Mouse (Mus musculus) liver, adult 10 weeks (tissue): ENCODE results near the gene Mdh2. TPM values are rescaled to one million over a fixed set of nuclear protein-coding genes. Genes with fewer than 3 reads are reported as not detected.

Experiments
- polyA plus RNA-seq: library from polyadenylated mRNA; stranded (reverse); fragments of 350-450 nt; fragmentation: Illumina TruSeq; extraction: RNeasy Lipid Tissue Mini Kit (QIAGEN cat#74804); gene quantifications from one replicate; pipeline ENCODE4 v1.2.3, GENCODE M21; 2014; ENCODE audit warnings: low read depth, low replicate concordance

The Mdh2 gene
- 39.5 TPM for polyA plus RNA-seq

DNA sequence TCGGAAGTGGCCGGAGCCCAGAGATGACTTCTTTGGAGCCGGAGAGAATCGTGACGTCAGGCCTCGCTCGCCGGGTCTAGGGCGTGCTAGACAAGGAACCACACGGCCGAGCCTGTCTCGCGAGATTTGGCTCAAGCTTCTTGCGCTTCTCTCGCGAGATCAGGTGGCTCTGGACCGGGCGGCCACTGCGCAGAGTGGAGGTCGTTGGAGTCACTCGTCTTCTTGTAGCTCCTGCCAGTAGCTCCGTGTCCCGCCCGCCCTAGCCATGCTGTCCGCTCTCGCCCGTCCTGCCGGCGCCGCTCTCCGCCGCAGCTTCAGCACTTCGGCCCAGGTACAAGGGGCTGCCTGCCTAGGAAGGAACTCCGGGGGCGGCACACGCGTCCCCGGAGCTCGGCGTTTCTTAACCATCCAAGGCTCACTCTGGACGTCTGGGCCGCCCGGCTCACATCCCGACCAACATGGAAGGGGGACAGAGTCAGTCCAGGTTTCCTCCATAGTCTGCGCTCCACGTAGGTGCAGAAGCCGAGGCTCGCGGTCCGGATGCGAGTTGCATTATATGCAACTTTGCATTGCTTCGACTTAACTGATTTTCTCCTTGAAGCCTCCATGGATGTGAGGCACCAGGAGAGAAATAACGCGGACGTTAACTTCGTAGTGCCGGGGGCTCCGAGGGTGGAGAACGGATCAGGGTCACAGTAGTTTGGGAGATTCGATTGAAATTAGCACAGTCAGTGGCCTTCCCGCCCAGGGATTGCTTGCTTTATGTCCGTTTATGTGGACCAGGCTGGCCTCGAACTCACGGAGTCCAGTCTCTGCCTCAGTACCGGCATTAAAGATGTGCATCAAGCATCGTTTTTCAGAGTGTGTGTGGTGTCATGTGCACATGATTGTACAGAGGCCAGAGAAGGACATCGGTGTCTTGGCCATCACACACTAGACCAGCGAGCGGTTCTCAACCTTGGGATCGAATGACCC is at the start of gene Mdh2:
TSS of gene Mdh2 (plus strand) at position 10 of the 975 bp plus-strand sequence.

DNA sequence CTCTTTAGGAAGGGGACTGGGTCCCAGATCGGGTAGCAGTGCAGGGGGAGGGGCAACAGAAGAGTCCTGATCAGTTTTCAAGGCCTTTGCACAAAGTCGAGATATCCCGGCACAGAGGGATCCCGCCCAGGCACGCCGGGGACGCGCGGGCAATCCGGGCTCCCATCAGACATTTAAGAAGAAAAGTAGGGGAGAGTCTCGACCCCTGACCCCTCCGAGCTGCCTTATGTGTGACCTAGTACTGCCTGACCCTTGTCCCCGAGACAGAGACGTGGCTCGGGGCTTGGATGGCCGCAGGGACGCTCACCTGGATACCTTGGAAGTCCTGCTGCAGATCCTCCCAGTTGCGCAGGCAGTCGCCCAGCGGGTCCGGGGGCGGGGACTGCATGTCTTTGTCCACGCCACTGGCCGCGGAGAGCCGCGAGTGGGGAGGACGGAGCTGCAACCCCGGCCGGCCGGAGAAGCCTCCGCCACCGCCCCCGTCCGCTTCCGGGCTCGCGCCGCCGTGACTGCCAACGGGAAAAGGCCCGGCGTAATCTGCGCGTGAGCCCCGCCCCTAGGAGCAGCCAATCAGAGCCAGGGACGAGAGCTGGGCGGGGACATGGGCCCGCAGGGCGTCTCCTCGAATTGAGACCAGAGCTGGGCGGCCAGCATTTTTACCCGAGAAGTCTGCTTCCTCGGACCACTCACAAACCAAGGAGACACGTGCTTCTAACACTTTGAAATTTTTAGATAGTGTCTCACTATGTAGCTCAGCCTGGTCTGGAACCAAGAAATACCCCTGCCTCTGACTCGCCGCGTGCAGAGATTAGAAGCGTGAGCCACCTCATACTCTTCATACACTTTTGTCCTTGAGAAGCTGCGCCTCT is 34.3 kb upstream of the Mdh2 start, which contains the start of gene Tmem120a:
TSS of gene Tmem120a (minus strand) at position 708 of the 869 bp plus-strand sequence.

DNA sequence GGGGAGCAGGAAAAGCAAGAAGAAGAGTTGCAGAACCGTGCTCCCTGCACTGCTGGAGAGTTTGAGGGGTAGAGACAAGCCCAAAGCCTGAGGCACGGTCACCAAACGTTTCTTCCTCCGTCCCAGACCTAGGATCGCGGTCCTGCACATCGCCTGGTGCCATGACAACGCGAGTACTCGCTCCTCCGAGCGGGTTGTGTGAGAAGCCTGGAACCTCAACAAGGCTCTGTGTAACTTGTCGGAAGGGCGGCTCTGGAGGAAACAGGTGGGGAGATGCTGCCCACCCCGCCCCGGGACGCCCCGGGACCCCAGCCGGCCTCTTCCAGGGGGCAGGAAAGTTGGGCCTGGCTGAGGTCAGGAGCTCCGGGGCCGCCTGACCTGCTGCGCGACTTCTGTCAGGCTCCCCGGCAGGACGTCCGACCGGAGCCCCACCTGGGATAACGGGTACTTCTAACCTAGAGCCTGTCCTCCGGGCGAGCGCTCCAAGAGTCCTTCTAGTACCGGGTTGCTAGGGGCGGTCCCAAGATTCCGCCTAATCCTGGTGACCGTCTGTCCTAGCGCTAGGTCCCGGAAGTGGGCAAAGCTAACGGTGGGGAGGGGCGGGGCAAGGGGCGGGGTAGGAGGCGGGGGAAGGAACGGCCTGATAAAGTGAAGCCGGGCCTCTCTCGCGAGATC is 347 bp upstream of the Mdh2 start, which contains the start of gene Styxl1:
TSS of gene Styxl1 (minus strand) at position 590 of the 675 bp plus-strand sequence.

GRCm38 (mm10) chr5:135806555-135807262 is 28.4 kb downstream of the Mdh2 start, which contains the start of gene Srrm3:
Gene Srrm3, plus strand, starts transcription at chr5:135806890.

Other genes starting within 250 kb of the Mdh2 start
- 2.4 TPM for gene Hip1, start 233.4 kb upstream of the Mdh2 start, polyA plus RNA-seq
- not detected for gene Ccl26, start 214.9 kb upstream of the Mdh2 start, polyA plus RNA-seq
- 0.90 TPM for gene Ccl24, start 205.4 kb upstream of the Mdh2 start, polyA plus RNA-seq
- 5.1 TPM for gene Rhbdd2, start 145.9 kb upstream of the Mdh2 start, polyA plus RNA-seq
- gene Por, start 108.4 kb upstream of the Mdh2 start, polyA plus RNA-seq, result 72.4 TPM
- 12.1 TPM for gene Tmem120a, start 34.0 kb upstream of the Mdh2 start, polyA plus RNA-seq
- gene Styxl1, start 95 bp upstream of the Mdh2 start, polyA plus RNA-seq, result not detected
- gene Srrm3, start 28.4 kb downstream of the Mdh2 start, polyA plus RNA-seq, result not detected
- 0.95 TPM for gene Hspb1, start 109.4 kb downstream of the Mdh2 start, polyA plus RNA-seq
- 48.4 TPM for gene Ywhag, start 156.1 kb downstream of the Mdh2 start, polyA plus RNA-seq
- gene Ssc4d, start 196.1 kb downstream of the Mdh2 start, polyA plus RNA-seq, result 1.4 TPM
- gene Zp3, start 201.6 kb downstream of the Mdh2 start, polyA plus RNA-seq, result not detected
- 0.32 TPM for gene Dtx2, start 216.3 kb downstream of the Mdh2 start, polyA plus RNA-seq